Mouse (Mus musculus) midbrain, embryonic 13.5 days (tissue): Measurements from ENCODE around the gene Klk1b8. TPM values are rescaled to one million over a fixed set of nuclear protein-coding genes. Genes with fewer than 3 reads are reported as not detected.

Experiments
- polyA plus RNA-seq: library from polyadenylated mRNA; unstranded; fragments of >200 nt; fragmentation: Nextera tagmentation; extraction: Ambion mirVana; gene quantifications from 2 replicates; pipeline ENCODE4 v1.2.1, GENCODE M21; 2015

The Klk1b8 gene
- polyA plus RNA-seq, 1 experiment from 2014 or later = not detected

Other genes with a start within 250 kb of the Klk1b8 start
- gene Klk13, start 238.1 kb upstream of the Klk1b8 start, polyA plus RNA-seq = not detected in 2 replicates
- not detected in 2 replicates for gene Klk12, start 181.8 kb upstream of the Klk1b8 start, polyA plus RNA-seq
- not detected in 2 replicates for gene Klk11, start 176.1 kb upstream of the Klk1b8 start, polyA plus RNA-seq
- gene Klk10, start 169.6 kb upstream of the Klk1b8 start, polyA plus RNA-seq = not detected in 2 replicates
- 0.13 and 0.20 TPM in 2 replicates for gene Klk9, start 158.8 kb upstream of the Klk1b8 start, polyA plus RNA-seq
- 4.5 and 4.9 TPM in 2 replicates for gene Klk8, start 153.1 kb upstream of the Klk1b8 start, polyA plus RNA-seq
- gene Klk7, start 139.4 kb upstream of the Klk1b8 start, polyA plus RNA-seq = not detected in 2 replicates
- gene Klk6, start 126.2 kb upstream of the Klk1b8 start, polyA plus RNA-seq = not detected in 2 replicates
- gene Klk5, start 108.7 kb upstream of the Klk1b8 start, polyA plus RNA-seq = not detected in 2 replicates
- not detected in 2 replicates for gene Klk4, start 69.5 kb upstream of the Klk1b8 start, polyA plus RNA-seq
- not detected in 2 replicates for gene Klk15, start 16.9 kb upstream of the Klk1b8 start, polyA plus RNA-seq
- gene Klk1b1, start 16.1 kb downstream of the Klk1b8 start, polyA plus RNA-seq = not detected in 2 replicates
- not detected in 2 replicates for gene Klk1b9, start 25.4 kb downstream of the Klk1b8 start, polyA plus RNA-seq
- gene Klk1b11, start 45.2 kb downstream of the Klk1b8 start, polyA plus RNA-seq = not detected in 2 replicates
- not detected in 2 replicates for gene Klk1b26, start 61.5 kb downstream of the Klk1b8 start, polyA plus RNA-seq
- gene Klk1b27, start 101.6 kb downstream of the Klk1b8 start, polyA plus RNA-seq = not detected in 2 replicates
- gene Klk1b21, start 151.7 kb downstream of the Klk1b8 start, polyA plus RNA-seq = not detected in 2 replicates
- not detected in 2 replicates for gene Klk1b22, start 162.0 kb downstream of the Klk1b8 start, polyA plus RNA-seq
- not detected in 2 replicates for gene Klk1b16, start 186.1 kb downstream of the Klk1b8 start, polyA plus RNA-seq
- not detected in 2 replicates for gene Klk1b24, start 237.6 kb downstream of the Klk1b8 start, polyA plus RNA-seq
- not detected in 2 replicates for gene Klk1b3, start 247.5 kb downstream of the Klk1b8 start, polyA plus RNA-seq